Mouse (Mus musculus) lung, postnatal 0 days (tissue): ENCODE results near the gene Snrnp25.
A peak's percentile ranks its signal among the peaks of the same experiment; 100 is the strongest.

Source experiments
- CTCF ChIP-seq: IDR thresholded peaks from 2 replicates; pipeline ENCODE4 v1.5.1; 2016; ENCODE audit warnings: antibody characterized with exemption, mild to moderate bottlenecking
- EP300 ChIP-seq: IDR thresholded peaks from 2 replicates; pipeline ENCODE4 v1.6.1; 2016; ENCODE audit warnings: antibody characterized with exemption, mild to moderate bottlenecking, control low read depth

DNA sequence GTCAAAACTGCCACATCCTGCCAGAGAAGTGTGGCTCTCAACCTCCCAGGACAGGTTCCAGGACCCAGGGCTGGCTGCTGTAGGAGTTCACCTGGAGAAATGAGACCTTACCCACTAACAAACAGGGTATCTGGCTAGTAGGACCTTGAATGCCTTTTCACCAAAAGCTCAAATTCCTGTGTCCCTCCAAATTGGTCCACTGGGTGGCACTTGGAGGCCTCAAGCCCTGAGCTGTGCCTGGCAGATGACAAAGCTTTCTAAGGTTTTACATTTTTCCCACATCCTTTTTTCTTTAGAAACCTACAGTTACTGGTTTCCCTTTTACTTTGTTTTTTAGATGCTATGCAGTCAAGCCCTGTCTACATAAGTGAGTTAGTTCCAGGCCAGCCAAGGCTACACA lies 41.9 kb downstream of the Snrnp25 start:
- peak; percentile 40 for TF ChIP-seq CTCF
- no peak for TF ChIP-seq EP300
